Mouse (Mus musculus) G1E (cell line): Measurements from ENCODE around the gene Olfr129. TPM values are rescaled to one million over a fixed set of nuclear protein-coding genes. Genes with fewer than 3 reads are reported as not detected.

Source experiments
- ATAC-seq: 2 replicates; pipeline ENCODE4 v1.8.0; 2016; ENCODE audit warnings: mild to moderate bottlenecking; ENCODE audit not compliant: insufficient number of reproducible peaks, poor library complexity, low FRiP score, severe bottlenecking; ENCODE audit errors: extremely low read depth
- DNase-seq: peaks from one replicate; pipeline ENCODE4 v3.0.0; 2012; ENCODE audit warnings: low spot score
- H3K27me3 ChIP-seq: 2 replicates; pipeline ENCODE4 v1.6.1; 2012; ENCODE audit warnings: mild to moderate bottlenecking, low read length, inconsistent platforms; ENCODE audit not compliant: insufficient read depth
- H3K36me3 ChIP-seq: replicated peaks from 2 replicates; pipeline ENCODE3; 2012; ENCODE audit warnings: mild to moderate bottlenecking, inconsistent platforms
- H3K4me1 ChIP-seq: 2 replicates; pipeline ENCODE4 v1.6.1; 2012; ENCODE audit warnings: low read depth, low read length, inconsistent platforms, mixed read lengths; ENCODE audit not compliant: insufficient read depth
- H3K4me3 ChIP-seq: 2 replicates; pipeline ENCODE4 v1.5.1; 2012; ENCODE audit warnings: low read depth, mild to moderate bottlenecking, inconsistent platforms, low read length, moderate library complexity, mixed read lengths
- H3K9me3 ChIP-seq: replicated peaks from 2 replicates; pipeline ENCODE4 v1.6.1; 2012; ENCODE audit warnings: inconsistent platforms
- CTCF ChIP-seq: IDR thresholded peaks from 2 replicates; pipeline ENCODE4 v1.5.1; 2012; ENCODE audit warnings: low read depth, low read length, inconsistent platforms, mixed read lengths
- GATA1 ChIP-seq: IDR thresholded peaks from 2 replicates; pipeline ENCODE4 v1.6.1; 2012; ENCODE audit warnings: borderline replicate concordance, low read length, inconsistent platforms, mixed read lengths
- GATA2 ChIP-seq: IDR thresholded peaks from 2 replicates; pipeline ENCODE4 v1.6.1; 2012; ENCODE audit warnings: low read depth, low read length, inconsistent platforms, borderline replicate concordance
- POLR2AphosphoS5 ChIP-seq: IDR thresholded peaks from 2 replicates; pipeline ENCODE4 v1.6.1; 2012; ENCODE audit warnings: low read depth, low read length, inconsistent platforms; ENCODE audit not compliant: insufficient replicate concordance
- TAL1 ChIP-seq: conservative IDR thresholded peaks from 2 replicates; pipeline ENCODE4 v1.6.1; 2012; ENCODE audit warnings: low read depth, low read length, inconsistent platforms, mixed read lengths
- polyA plus RNA-seq: library from polyadenylated mRNA; stranded (reverse); fragments of >175 nt; gene quantifications from 2 replicates; pipeline ENCODE4 v1.2.3, GENCODE M21; 2012
- total RNA-seq, 2 experiments: library from RNA; stranded (forward) in 1 of 2; stranded (reverse) in 1 of 2; fragments of 200-1000 nt in 1 of 2; fragments of >200 nt in 1 of 2; fragmentation: Nextera tagmentation in 1 of 2; gene quantifications; 2 replicates each; pipeline ENCODE4 v1.2.3; 2014 to 2017

The Olfr129 gene
- total RNA-seq (2014; fragmentation: Nextera tagmentation) (not detected in 2 replicates), total RNA-seq (2017) (0.06 and 0.11 TPM in 2 replicates), polyA plus RNA-seq (not detected in 2 replicates)

GRCm38 (mm10) chr17:38059979-38060378, at the start of gene Olfr129:
Gene Olfr129, minus strand, starts transcription at chr17:38060079.
- Histone ChIP-seq H3K9me3 (no peaks in the 10 kb centered on the region), H3K27me3 (no peaks in the 10 kb centered on the region), H3K36me3 (no peaks in the 10 kb centered on the region), H3K4me3 (no peak within 1 kb of the TSS), H3K4me1 (no peaks in the 10 kb centered on the region)
- no peak for ATAC-seq
- TF ChIP-seq POLR2AphosphoS5 (no peak), GATA1 (no peak), GATA2 (no peak), CTCF (no peak), TAL1 (no peak)
- no peak for DNase-seq

- DNase-seq, result no peak
- Histone ChIP-seq H3K27me3 (no peaks in the 10 kb centered on the region), H3K4me3 (no peak within 1 kb of the TSS), H3K4me1 (no peaks in the 10 kb centered on the region), H3K9me3 (no peaks in the 10 kb centered on the region), H3K36me3 (no peaks in the 10 kb centered on the region)
- TF ChIP-seq GATA1, result no peak
- no peak for TF ChIP-seq GATA2
- no peak for TF ChIP-seq CTCF
- no peak for TF ChIP-seq POLR2AphosphoS5
- TF ChIP-seq TAL1, result no peak
- no peak for ATAC-seq
Observed at GRCm38 (mm10) chr17:38088593-38088992, 28.7 kb upstream of the Olfr129 start, which contains the start of gene Olfr131. Gene Olfr131, minus strand, starts transcription at chr17:38088693.

DNA sequence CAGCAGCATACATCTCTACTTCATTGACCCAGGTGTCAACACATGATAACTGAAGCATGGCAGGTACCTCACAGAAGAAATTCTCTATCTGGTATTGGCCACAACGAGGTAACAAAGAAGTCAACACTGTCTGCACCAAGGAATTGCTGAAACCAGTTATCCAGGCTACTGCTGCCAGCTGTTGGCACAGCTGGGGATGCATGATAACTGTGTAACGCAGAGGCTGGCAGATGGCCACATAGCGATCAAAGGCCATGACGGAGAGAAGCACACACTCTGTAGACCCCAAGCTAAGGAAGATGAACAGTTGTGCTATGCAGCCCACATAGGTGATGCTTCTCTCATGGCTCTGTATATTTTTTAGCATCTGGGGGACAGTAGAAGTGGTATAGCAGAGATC, 22.5 kb upstream of the Olfr129 start:
- no peak for TF ChIP-seq POLR2AphosphoS5
- TF ChIP-seq CTCF, result no peak
- TF ChIP-seq TAL1, result no peak
- no peak for TF ChIP-seq GATA2
- TF ChIP-seq GATA1, result no peak
- DNase-seq (no peak), ATAC-seq (no peak)
- Histone ChIP-seq H3K4me3 (no peak overlapping the region), H3K9me3 (0 out of 2 replicates have a peak, but pooled peaks cover 5% of the 10 kb centered on the region), H3K27me3 (no peaks in the 10 kb centered on the region), H3K36me3 (no peaks in the 10 kb centered on the region), H3K4me1 (no peaks in the 10 kb centered on the region)

DNA sequence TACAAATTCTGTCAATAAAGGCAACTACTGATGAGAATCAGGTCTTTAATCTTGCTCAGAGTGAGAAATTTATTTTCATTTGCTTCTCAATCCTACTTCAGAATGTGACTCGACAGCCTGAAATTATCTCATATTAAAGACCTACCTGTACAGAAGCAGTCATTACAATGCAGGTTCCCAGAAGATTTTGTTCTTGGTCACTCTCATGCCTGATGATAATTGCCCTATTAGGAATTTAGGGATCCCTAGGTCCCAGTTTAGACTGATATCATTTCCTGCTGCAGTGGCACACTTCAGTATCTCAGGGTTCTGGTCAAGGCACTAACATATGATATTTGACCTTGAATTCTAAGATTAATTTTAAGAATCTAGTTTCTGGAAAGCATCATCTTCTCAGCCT, 3.7 kb upstream of the Olfr129 start, which contains the start of gene Olfr130:
TSS of gene Olfr130 (plus strand) at position 301 of the 400 bp plus-strand sequence.
- DNase-seq (no peak), ATAC-seq (no peak)
- Histone ChIP-seq H3K9me3 (no peaks in the 10 kb centered on the region), H3K4me1 (no peaks in the 10 kb centered on the region), H3K27me3 (no peaks in the 10 kb centered on the region), H3K4me3 (no peak within 1 kb of the TSS), H3K36me3 (no peaks in the 10 kb centered on the region)
- no peak for TF ChIP-seq CTCF

DNA sequence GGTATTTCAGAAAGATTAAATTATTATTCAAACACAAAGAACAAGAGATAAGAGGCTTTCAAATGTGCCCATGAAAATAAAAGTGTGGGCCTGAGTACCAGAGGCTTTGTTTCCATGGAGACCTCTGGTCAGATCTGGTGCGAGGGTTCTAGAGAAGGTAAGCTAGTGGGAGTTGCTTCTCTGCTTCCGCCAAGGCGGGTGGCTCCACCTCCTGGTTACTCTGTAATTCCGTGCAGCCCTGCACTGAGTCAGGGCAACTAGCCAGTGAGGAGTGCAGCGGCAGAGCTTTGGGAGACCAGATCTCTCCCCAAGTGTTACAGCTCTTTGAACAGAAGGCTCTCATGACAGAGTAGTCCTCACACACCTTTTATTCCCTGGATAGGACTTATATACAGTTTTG, 33.6 kb downstream of the Olfr129 start:
- Histone ChIP-seq H3K36me3 (no peaks in the 10 kb centered on the region), H3K27me3 (no peaks in the 10 kb centered on the region), H3K9me3 (peaks cover 20% of the 10 kb centered on the region), H3K4me1 (no peaks in the 10 kb centered on the region), H3K4me3 (no peak overlapping the region)
- DNase-seq (no peak), ATAC-seq (no peak)
- no peak for TF ChIP-seq GATA2

- H3K27me3 ChIP-seq, result no peaks in the 10 kb centered on the region
- ATAC-seq (no peak), DNase-seq (no peak)
- no peak for TF ChIP-seq GATA2
- TF ChIP-seq CTCF, result no peak
- no peak for TF ChIP-seq POLR2AphosphoS5
- no peak for TF ChIP-seq GATA1
- TF ChIP-seq TAL1, result no peak
- H3K4me1 ChIP-seq, result no peaks in the 10 kb centered on the region
- H3K36me3 ChIP-seq, result peaks cover 9% of the 10 kb centered on the region
- no peak overlapping the region for H3K4me3 ChIP-seq
- H3K9me3 ChIP-seq, result peaks cover 3% of the 10 kb centered on the region; the same call in 1 of the 2 replicates
Observed at GRCm38 (mm10) chr17:38016341-38016740, 43.5 kb downstream of the Olfr129 start.

GRCm38 (mm10) chr17:38004996-38005395, 54.9 kb downstream of the Olfr129 start:
- TF ChIP-seq POLR2AphosphoS5, result no peak
- no peak for TF ChIP-seq GATA1
- no peak for TF ChIP-seq CTCF
- Histone ChIP-seq H3K27me3 (no peaks in the 10 kb centered on the region), H3K4me3 (no peak overlapping the region), H3K4me1 (peaks cover 4% of the 10 kb centered on the region; the same call in 1 of the 2 replicates), H3K9me3 (no peaks in the 10 kb centered on the region), H3K36me3 (no peaks in the 10 kb centered on the region)
- no peak for ATAC-seq
- no peak for DNase-seq

Other genes with a start within 250 kb of the Olfr129 start
- gene Olfr125, start 227.1 kb downstream of the Olfr129 start, total RNA-seq (2014; fragmentation: Nextera tagmentation), result not detected in 2 replicates
- not detected in 2 replicates for gene Olfr125, start 227.1 kb downstream of the Olfr129 start, total RNA-seq (2017)
- gene Olfr125, start 227.1 kb downstream of the Olfr129 start, polyA plus RNA-seq, result not detected in 2 replicates
- not detected in 2 replicates for gene Olfr126, start 212.6 kb downstream of the Olfr129 start, total RNA-seq (2014; fragmentation: Nextera tagmentation)
- 0.11 TPM in 1 of 2 replicates, not detected in the other for gene Olfr126, start 212.6 kb downstream of the Olfr129 start, total RNA-seq (2017)
- not detected in 2 replicates for gene Olfr126, start 212.6 kb downstream of the Olfr129 start, polyA plus RNA-seq
- gene Olfr127, start 159.6 kb downstream of the Olfr129 start, total RNA-seq (2014; fragmentation: Nextera tagmentation), result not detected in 2 replicates
- gene Olfr127, start 159.6 kb downstream of the Olfr129 start, total RNA-seq (2017), result 0.35 TPM in 1 of 2 replicates, not detected in the other
- not detected in 2 replicates for gene Olfr127, start 159.6 kb downstream of the Olfr129 start, polyA plus RNA-seq
- gene Olfr128, start 139.5 kb downstream of the Olfr129 start, total RNA-seq (2014; fragmentation: Nextera tagmentation), result not detected in 2 replicates
- gene Olfr128, start 139.5 kb downstream of the Olfr129 start, total RNA-seq (2017), result 0.05 and 0.17 TPM in 2 replicates
- not detected in 2 replicates for gene Olfr128, start 139.5 kb downstream of the Olfr129 start, polyA plus RNA-seq
- gene Olfr761, start 107.0 kb downstream of the Olfr129 start, total RNA-seq (2014; fragmentation: Nextera tagmentation), result not detected in 2 replicates
- gene Olfr761, start 107.0 kb downstream of the Olfr129 start, total RNA-seq (2017), result not detected in 2 replicates
- not detected in 2 replicates for gene Olfr761, start 107.0 kb downstream of the Olfr129 start, polyA plus RNA-seq
- gene Olfr130, start 3.8 kb upstream of the Olfr129 start, total RNA-seq (2014; fragmentation: Nextera tagmentation), result not detected in 2 replicates
- 0.05 TPM in 1 of 2 replicates, not detected in the other for gene Olfr130, start 3.8 kb upstream of the Olfr129 start, total RNA-seq (2017)
- gene Olfr130, start 3.8 kb upstream of the Olfr129 start, polyA plus RNA-seq, result not detected in 2 replicates
- not detected in 2 replicates for gene Olfr131, start 28.6 kb upstream of the Olfr129 start, total RNA-seq (2014; fragmentation: Nextera tagmentation)
- gene Olfr131, start 28.6 kb upstream of the Olfr129 start, total RNA-seq (2017), result 0.11 TPM in 1 of 2 replicates, not detected in the other
- gene Olfr131, start 28.6 kb upstream of the Olfr129 start, polyA plus RNA-seq, result not detected in 2 replicates
- not detected in 2 replicates for gene Olfr132, start 74.4 kb upstream of the Olfr129 start, total RNA-seq (2014; fragmentation: Nextera tagmentation)
- gene Olfr132, start 74.4 kb upstream of the Olfr129 start, total RNA-seq (2017), result 0.11 TPM in 1 of 2 replicates, not detected in the other
- gene Olfr132, start 74.4 kb upstream of the Olfr129 start, polyA plus RNA-seq, result not detected in 2 replicates
- gene Olfr133, start 85.2 kb upstream of the Olfr129 start, total RNA-seq (2014; fragmentation: Nextera tagmentation), result not detected in 2 replicates
- 0.06 TPM in 1 of 2 replicates, not detected in the other for gene Olfr133, start 85.2 kb upstream of the Olfr129 start, total RNA-seq (2017)
- gene Olfr133, start 85.2 kb upstream of the Olfr129 start, polyA plus RNA-seq, result not detected in 2 replicates
- gene Olfr134, start 111.3 kb upstream of the Olfr129 start, total RNA-seq (2014; fragmentation: Nextera tagmentation), result not detected in 2 replicates
- gene Olfr134, start 111.3 kb upstream of the Olfr129 start, total RNA-seq (2017), result 0.06 TPM in 1 of 2 replicates, not detected in the other
- gene Olfr134, start 111.3 kb upstream of the Olfr129 start, polyA plus RNA-seq, result not detected in 2 replicates
- not detected in 2 replicates for gene Olfr135, start 144.3 kb upstream of the Olfr129 start, total RNA-seq (2014; fragmentation: Nextera tagmentation)
- 0.12 and 0.16 TPM in 2 replicates for gene Olfr135, start 144.3 kb upstream of the Olfr129 start, total RNA-seq (2017)
- not detected in 2 replicates for gene Olfr135, start 144.3 kb upstream of the Olfr129 start, polyA plus RNA-seq
- gene Olfr138, start 201.0 kb upstream of the Olfr129 start, total RNA-seq (2014; fragmentation: Nextera tagmentation), result not detected in 2 replicates
- not detected in 2 replicates for gene Olfr138, start 201.0 kb upstream of the Olfr129 start, total RNA-seq (2017)
- gene Olfr138, start 201.0 kb upstream of the Olfr129 start, polyA plus RNA-seq, result not detected in 2 replicates
- not detected in 2 replicates for gene Olfr137, start 247.5 kb upstream of the Olfr129 start, total RNA-seq (2014; fragmentation: Nextera tagmentation)
- gene Olfr137, start 247.5 kb upstream of the Olfr129 start, total RNA-seq (2017), result not detected in 2 replicates
- gene Olfr137, start 247.5 kb upstream of the Olfr129 start, polyA plus RNA-seq, result not detected in 2 replicates